Mouse (Mus musculus) forebrain, postnatal 0 days (tissue): ENCODE data around the gene Cfh. TPM values are rescaled to one million over a fixed set of nuclear protein-coding genes. Genes with fewer than 3 reads are reported as not detected.
"Not testable (repeated sequence)": the region's sequence is repeated elsewhere in the genome, so short reads cannot be mapped to it uniquely, and the experiment has no call there.

Source experiments
- ATAC-seq: fragments of 200-750 bp; cut with Nextera tagmentation; 2 replicates; pipeline ENCODE4 v1.8.0; 2017; ENCODE audit warnings: mild to moderate bottlenecking, moderate library complexity
- DNase-seq: peaks from one replicate; pipeline ENCODE4 v3.0.0-alpha.2; 2015
- H3K27ac ChIP-seq: fragments of 300-500 bp; sonication (generic); 2 replicates; pipeline ENCODE4 v1.5.1; 2014; ENCODE audit warnings: low read depth, mild to moderate bottlenecking, antibody characterized with exemption, low read length, moderate library complexity, mixed read lengths
- H3K27me3 ChIP-seq: fragments of 300-500 bp; sonication (generic); 2 replicates; pipeline ENCODE4 v1.6.1; 2014; ENCODE audit warnings: mild to moderate bottlenecking, low read length, mixed read lengths; ENCODE audit not compliant: insufficient read depth
- H3K36me3 ChIP-seq: fragments of 300-500 bp; sonication (generic); 2 replicates; pipeline ENCODE4 v1.6.1; 2014; ENCODE audit warnings: mild to moderate bottlenecking, moderate library complexity; ENCODE audit not compliant: insufficient read depth
- H3K4me1 ChIP-seq: fragments of 300-500 bp; sonication (generic); 2 replicates; pipeline ENCODE4 v1.6.1; 2014; ENCODE audit warnings: antibody characterized with exemption; ENCODE audit not compliant: insufficient read depth
- H3K4me2 ChIP-seq: fragments of 300-500 bp; sonication (generic); 2 replicates; pipeline ENCODE4 v1.6.1; 2014; ENCODE audit warnings: low read depth, mild to moderate bottlenecking, moderate library complexity
- H3K4me3 ChIP-seq: fragments of 300-500 bp; sonication (generic); 2 replicates; pipeline ENCODE4 v1.5.1; 2014; ENCODE audit warnings: low read depth, low read length, mixed read lengths
- H3K9ac ChIP-seq: fragments of 300-500 bp; sonication (generic); 2 replicates; pipeline ENCODE4 v1.6.1; 2014; ENCODE audit warnings: mild to moderate bottlenecking
- H3K9me3 ChIP-seq: fragments of 300-500 bp; sonication (generic); 2 replicates; pipeline ENCODE4 v1.6.1; 2016; ENCODE audit warnings: low read length
- CTCF ChIP-seq: sonication (generic); IDR thresholded peaks from 2 replicates; pipeline ENCODE4 v1.5.1; 2016; ENCODE audit warnings: antibody characterized with exemption, control low read depth, low read depth
- WGBS: fragments of 180-500 bp; shearing (Covaris S2); extraction: QIAGEN DNeasy Blood & Tissue Kit; methylation state at CpG from one replicate; pipeline ENCODE4 v1.1.7; 2014; 5-methylcytosine and 5-hydroxymethylcytosine counted together
- polyA plus RNA-seq: library from polyadenylated mRNA; unstranded; fragments of >200 nt; fragmentation: Nextera tagmentation; extraction: Ambion mirVana; gene quantifications from 2 replicates; pipeline ENCODE4 v1.2.1, GENCODE M21; 2015
- total RNA-seq: library from RNA; depleted of rRNA; stranded (reverse); fragments of >200 nt; gene quantifications from 2 replicates; pipeline ENCODE4 v1.2.3, GENCODE M21; 2014; rRNA removed

Cfh gene
- total RNA-seq: 16.4 and 22.1 TPM in 2 replicates
- 14.1 and 14.6 TPM in 2 replicates for polyA plus RNA-seq

DNA sequence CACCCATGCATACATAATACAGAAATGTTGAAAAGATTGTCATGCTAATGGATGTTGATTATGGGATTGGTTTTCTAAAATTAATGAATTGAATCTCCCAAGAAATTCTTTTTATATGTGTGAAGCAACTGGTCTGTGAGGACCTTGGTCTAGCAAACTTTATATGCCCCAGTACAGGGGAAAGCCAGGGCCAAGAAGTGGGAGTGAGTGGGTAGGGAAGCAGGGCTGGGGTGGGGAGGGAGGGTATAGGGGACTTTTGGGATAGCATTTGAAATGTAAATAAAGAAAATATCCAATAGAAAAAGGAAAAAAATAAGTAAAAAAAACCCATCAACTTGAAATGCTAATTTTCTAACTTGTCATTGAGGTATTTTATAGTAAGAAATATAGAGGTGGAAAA lies at the start of gene Cfh:
TSS of gene Cfh (minus strand) at position 101 of the 400 bp plus-strand sequence.
- not testable (repeated sequence) for H3K27me3 ChIP-seq, DNase-seq, H3K4me1 ChIP-seq, H3K9ac ChIP-seq, ATAC-seq, H3K4me2 ChIP-seq, H3K4me3 ChIP-seq, H3K27ac ChIP-seq, H3K9me3 ChIP-seq, H3K36me3 ChIP-seq

DNA sequence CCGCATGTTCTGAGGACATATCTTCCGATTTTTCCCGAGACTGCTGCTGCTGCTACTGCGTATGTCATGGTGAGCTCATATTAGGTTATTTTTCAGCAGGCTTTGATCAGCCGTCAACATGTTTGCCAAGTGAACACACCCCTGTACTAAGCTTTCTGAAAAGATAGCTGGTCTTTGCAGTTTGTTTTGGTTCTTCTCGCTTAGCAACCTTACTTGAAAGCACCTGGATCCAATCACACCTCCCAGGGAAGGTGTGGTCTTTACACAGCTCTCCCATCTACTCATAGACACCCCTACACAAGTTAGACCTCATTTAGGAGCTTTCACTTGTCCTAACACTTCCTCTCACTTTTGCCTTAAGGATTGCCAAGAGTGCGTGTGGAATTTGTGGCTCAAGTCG lies 43.1 kb upstream of the Cfh start:
- no peak for ATAC-seq
- no peaks in the 10 kb centered on the region for H3K36me3 ChIP-seq
- H3K27me3 ChIP-seq: no peaks in the 10 kb centered on the region
- H3K4me1 ChIP-seq: no peaks in the 10 kb centered on the region
- no peak for TF ChIP-seq CTCF
- H3K27ac ChIP-seq: no peak overlapping the region
- H3K9me3 ChIP-seq: no peaks in the 10 kb centered on the region
- no peak overlapping the region for H3K4me2 ChIP-seq
- 77% methylated on average over 8 of the region's 8 CpGs for WGBS
- no peak overlapping the region for H3K4me3 ChIP-seq
- H3K9ac ChIP-seq: no peak overlapping the region
- DNase-seq: no peak

DNA sequence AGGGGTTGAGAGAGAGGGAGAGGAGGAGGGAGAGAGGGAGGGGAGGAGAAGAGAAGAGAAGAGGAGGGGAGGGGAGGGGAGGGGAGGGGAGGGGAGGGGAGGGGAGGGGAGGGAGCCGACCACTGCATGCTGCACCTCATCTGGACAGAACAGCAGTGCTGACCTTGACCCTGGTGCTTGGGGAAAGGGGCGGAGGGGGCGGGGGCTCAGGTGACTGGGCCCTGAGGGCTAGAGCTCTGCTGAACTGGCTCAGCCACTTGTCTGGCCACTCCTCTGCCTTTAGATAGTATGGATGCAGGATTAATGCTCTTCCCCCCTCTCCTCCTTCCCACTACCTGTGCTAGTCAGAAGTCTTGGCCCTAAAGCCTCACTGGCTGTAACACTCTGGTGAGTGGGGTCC lies 41.7 kb upstream of the Cfh start:
- ATAC-seq (no peak), DNase-seq (no peak)
- Histone ChIP-seq H3K27me3 (no peaks in the 10 kb centered on the region), H3K9ac (no peak overlapping the region), H3K4me3 (no peak overlapping the region), H3K4me1 (no peaks in the 10 kb centered on the region), H3K27ac (no peak overlapping the region), H3K9me3 (no peaks in the 10 kb centered on the region), H3K4me2 (no peak overlapping the region), H3K36me3 (no peaks in the 10 kb centered on the region)
- WGBS: 59% methylated on average over 3 of the region's 3 CpGs
- no peak for TF ChIP-seq CTCF

DNA sequence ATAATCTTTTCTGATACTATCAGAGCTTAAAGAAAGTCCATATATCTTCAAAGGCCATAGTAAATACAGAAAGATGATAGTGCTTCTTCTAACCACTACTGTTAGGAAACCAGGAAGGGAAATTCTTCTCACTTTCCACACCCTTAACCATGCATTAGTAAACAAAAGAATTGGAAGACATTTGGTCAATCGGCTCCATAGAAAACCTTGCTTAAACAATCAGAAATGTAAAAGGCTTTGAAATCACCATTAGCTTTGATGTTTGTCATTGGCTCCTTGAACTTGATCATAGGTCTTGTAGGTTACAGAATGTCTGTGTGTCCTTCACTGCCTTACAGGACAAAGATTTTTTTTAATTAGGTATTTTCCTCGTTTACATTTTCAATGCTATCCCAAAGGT lies 21.8 kb upstream of the Cfh start:
- H3K27ac ChIP-seq: no peak overlapping the region
- H3K9me3 ChIP-seq: no peaks in the 10 kb centered on the region
- no peak overlapping the region for H3K4me2 ChIP-seq
- TF ChIP-seq CTCF: no peak
- ATAC-seq (no peak), DNase-seq (no peak)
- no peaks in the 10 kb centered on the region for H3K36me3 ChIP-seq
- no peak overlapping the region for H3K9ac ChIP-seq
- no peak overlapping the region for H3K4me3 ChIP-seq
- WGBS: 71% methylated on average over 2 of the region's 2 CpGs
- no peaks in the 10 kb centered on the region for H3K27me3 ChIP-seq
- no peaks in the 10 kb centered on the region for H3K4me1 ChIP-seq

DNA sequence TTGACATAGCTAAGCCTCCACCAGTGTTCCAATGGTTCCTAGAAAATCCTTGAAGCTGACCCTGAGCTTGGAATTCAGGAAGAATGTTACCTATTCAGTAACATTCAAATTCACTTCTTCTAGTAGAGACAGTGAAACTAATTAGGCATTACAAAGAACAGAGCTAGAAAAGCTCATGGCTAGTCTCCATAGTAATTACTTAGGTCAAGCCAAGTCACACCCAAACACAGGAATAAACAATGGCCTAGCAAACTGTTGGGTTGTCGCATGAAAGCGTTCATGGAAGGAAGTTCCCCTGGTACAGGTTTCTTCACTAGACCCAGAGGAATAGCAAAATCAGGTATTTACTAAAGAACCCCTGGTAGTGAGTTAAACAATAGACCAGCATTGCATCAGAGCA lies 4.9 kb upstream of the Cfh start:
- H3K4me2 ChIP-seq, H3K27me3 ChIP-seq, H3K9me3 ChIP-seq, H3K27ac ChIP-seq, ATAC-seq, DNase-seq, H3K4me1 ChIP-seq, H3K4me3 ChIP-seq, H3K9ac ChIP-seq, H3K36me3 ChIP-seq: not testable (repeated sequence)
- WGBS: 58% methylated on average over 2 of the region's 2 CpGs

DNA sequence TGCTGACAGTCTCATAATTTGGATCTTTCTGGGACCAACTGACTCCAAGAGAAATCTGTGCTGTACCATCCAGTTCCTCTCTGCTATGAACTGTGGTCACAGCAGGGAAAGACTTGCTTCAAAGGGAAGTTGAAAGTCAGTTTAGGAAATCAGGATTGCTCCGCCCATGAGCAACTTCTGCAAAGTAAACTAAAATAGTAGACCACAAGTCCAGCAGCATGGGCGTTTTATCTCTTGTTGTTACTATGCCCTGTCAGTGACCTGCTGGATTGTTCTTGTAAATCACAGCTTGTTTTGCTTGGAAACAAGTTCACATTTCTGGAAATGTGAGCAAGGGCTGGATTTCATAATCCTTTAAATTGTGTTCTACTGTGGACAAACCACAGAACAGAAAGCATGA lies 356 bp downstream of the Cfh start:
- 72% methylated on average over 2 of the region's 2 CpGs for WGBS
- no peak for DNase-seq

DNA sequence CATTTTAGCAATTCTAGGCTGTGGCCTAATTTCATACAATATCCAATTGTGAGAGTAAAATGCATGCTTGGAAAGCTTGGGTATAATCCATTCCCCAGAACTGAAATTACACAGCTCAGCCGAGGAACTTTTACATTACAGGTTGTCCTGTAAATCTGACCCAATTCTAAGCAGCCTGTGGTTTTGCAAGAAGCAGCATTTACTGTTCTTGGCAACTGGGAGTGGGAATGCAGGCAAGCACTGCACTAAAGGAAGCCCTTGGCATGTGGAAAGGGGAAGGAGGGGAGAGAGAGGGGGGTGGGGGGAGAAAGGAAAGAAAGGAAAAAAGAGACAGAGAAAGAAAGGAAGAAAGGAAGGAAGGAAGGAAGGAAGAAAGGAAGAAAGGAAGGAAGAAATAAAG lies 3.4 kb downstream of the Cfh start:
- ATAC-seq (no peak), DNase-seq (no peak)
- H3K9me3 ChIP-seq: no peaks in the 10 kb centered on the region
- H3K27ac ChIP-seq: no peak overlapping the region
- H3K4me1 ChIP-seq: no peaks in the 10 kb centered on the region
- no peak overlapping the region for H3K4me3 ChIP-seq
- H3K9ac ChIP-seq: no peak overlapping the region
- WGBS: 39% methylated on average over 1 of the region's 1 CpGs
- no peak for TF ChIP-seq CTCF
- no peaks in the 10 kb centered on the region for H3K36me3 ChIP-seq
- no peak overlapping the region for H3K4me2 ChIP-seq
- no peaks in the 10 kb centered on the region for H3K27me3 ChIP-seq

More for the DNA sequence above, 356 bp downstream of the Cfh start:
- Histone ChIP-seq H3K4me3 (no peak overlapping the region), H3K4me1 (no peaks in the 10 kb centered on the region), H3K9me3 (no peaks in the 10 kb centered on the region), H3K27me3 (no peaks in the 10 kb centered on the region), H3K9ac (no peak overlapping the region), H3K4me2 (no peak overlapping the region), H3K36me3 (no peaks in the 10 kb centered on the region), H3K27ac (no peak overlapping the region)
- ATAC-seq: no peak
- no peak for TF ChIP-seq CTCF

DNA sequence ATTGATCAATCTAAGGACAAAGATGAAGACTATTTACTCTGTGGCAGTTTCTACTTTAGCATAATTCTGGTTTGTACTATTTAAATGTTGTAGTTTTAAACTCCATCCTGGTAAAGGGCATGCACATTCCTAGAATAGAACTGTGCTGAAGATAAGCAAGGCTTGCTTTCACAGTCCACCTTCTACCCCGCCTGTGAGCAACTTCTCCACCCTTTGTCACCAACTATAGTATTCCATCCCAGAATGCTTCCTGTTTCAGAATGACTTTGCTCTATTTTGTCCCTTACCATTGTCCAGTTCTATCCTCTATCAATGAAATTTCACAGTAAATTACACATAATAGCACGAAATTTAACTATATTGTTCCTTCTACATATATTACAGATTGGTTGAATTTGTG lies 8.1 kb downstream of the Cfh start:
- H3K4me3 ChIP-seq: no peak overlapping the region
- no peaks in the 10 kb centered on the region for H3K9me3 ChIP-seq
- no peak for ATAC-seq
- H3K9ac ChIP-seq: no peak overlapping the region
- 76% methylated on average over 2 of the region's 2 CpGs for WGBS
- H3K4me2 ChIP-seq: no peak overlapping the region
- TF ChIP-seq CTCF: no peak
- no peak for DNase-seq
- no peaks in the 10 kb centered on the region for H3K27me3 ChIP-seq
- H3K27ac ChIP-seq: no peak overlapping the region
- H3K4me1 ChIP-seq: no peaks in the 10 kb centered on the region
- no peaks in the 10 kb centered on the region for H3K36me3 ChIP-seq
